Mouse (Mus musculus): Measurements from ENCODE around the gene Med27. TPM values are rescaled to one million over a fixed set of nuclear protein-coding genes. Genes with fewer than 3 reads are reported as not detected.

Med27 gene
- polyA plus RNA-seq, 1 experiment: 44.0 TPM

DNA sequence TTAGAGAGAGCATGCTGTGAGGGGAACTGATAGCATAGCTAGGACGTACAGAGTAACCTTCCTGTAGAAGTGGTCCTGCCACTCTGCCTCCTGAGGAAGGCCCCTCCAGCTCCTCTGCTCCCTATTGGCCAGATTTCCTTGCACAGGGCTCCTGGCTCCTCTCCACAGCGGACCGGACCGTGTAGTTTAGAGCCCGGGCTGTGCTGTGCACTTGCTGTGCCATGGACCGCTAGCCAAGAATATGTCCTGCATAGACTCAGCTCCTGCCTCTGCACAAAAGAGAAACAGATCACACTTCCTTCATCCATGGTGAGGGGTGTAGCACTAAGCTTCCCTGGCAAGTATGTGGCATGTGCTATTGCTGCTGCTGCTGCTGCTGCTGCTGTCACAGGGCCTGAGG, 168.2 kb downstream of the Med27 start:
- Histone ChIP-seq H3K36me3 (ENCODE audit: control insufficient read depth, insufficient read depth) (no peaks in the 10 kb centered on the region), H3K79me2 (ENCODE audit: control insufficient read depth, insufficient read depth) (no peaks in the 10 kb centered on the region), H3K4me2 (ENCODE audit: low read depth) (no peak overlapping the region), H3K27me3 (ENCODE audit: control insufficient read depth, insufficient read depth, insufficient read length) (no peaks in the 10 kb centered on the region), H3K4me3 (no peak overlapping the region), H3ac (ENCODE audit: control insufficient read depth, insufficient read length) (no peak overlapping the region)
- TF ChIP-seq E2F4 (IDR thresholded peaks at IDR 0.05; ENCODE audit: insufficient read depth): no peak
- no peak for TF ChIP-seq REST (IDR thresholded peaks at IDR 0.05; ENCODE audit: insufficient read depth, insufficient read length)
- no peak for TF ChIP-seq POLR2A (IDR thresholded peaks at IDR 0.05; ENCODE audit: insufficient read length, low read depth)
- no peak for TF ChIP-seq SRF (IDR thresholded peaks at IDR 0.05; ENCODE audit: control insufficient read depth, insufficient read length, low read depth)
- TF ChIP-seq USF1 (IDR thresholded peaks at IDR 0.05; ENCODE audit: low read depth): no peak
- TF ChIP-seq MYOG (IDR thresholded peaks at IDR 0.05; ENCODE audit: control insufficient read depth in 1 of 3, insufficient read depth in 1 of 3, insufficient read length in 2 of 3, low read depth in 2 of 3): no peak
- TF ChIP-seq CEBPB (IDR thresholded peaks at IDR 0.05; ENCODE audit: insufficient read depth, poor library complexity, severe bottlenecking): no peak
- TF ChIP-seq POLR2AphosphoS2 (IDR thresholded peaks at IDR 0.05; ENCODE audit: insufficient read length, low read depth): no peak
- TF ChIP-seq TCF12 (IDR thresholded peaks at IDR 0.05; ENCODE audit: insufficient read depth, poor library complexity, severe bottlenecking): no peak
- no peak for TF ChIP-seq MAX (IDR thresholded peaks at IDR 0.05; ENCODE audit: low read depth)
- no peak for TF ChIP-seq MYOD1 (IDR thresholded peaks at IDR 0.05; ENCODE audit: control insufficient read depth in 1 of 3, insufficient read length in 2 of 3, low read depth in 2 of 3)
- TF ChIP-seq TCF3 (IDR thresholded peaks at IDR 0.05; ENCODE audit: insufficient read length, low read depth): no peak

DNA sequence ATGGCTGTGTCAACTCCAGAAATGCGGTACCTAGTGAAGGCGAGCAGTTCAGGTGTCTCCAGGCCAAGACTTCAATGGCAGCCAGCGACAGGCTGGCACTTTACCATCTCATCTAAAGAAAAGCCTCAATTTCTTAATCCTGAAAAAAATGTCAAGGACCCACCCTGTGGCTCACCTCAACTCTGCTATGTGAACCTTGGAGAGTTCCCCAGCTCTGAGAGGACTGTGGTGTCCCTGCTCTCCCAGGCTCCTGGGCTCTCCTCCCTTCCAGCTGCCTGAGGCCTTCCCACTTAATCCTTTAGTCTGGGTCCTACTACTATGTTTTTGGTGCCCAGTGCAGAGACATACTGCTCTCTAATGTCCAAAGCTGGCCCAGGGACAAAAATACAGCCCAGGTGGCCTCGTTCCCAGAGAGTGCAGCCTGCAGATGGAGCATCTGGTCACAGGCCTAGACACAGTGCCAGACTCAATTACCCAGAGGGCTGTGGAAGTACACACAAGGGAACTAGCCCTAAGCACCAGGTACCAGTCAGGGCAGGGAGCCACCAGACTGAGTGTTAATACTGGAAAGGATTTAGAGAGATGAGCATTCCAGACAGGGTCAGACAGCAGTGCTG, 169.3 kb downstream of the Med27 start:
- H3K36me3 ChIP-seq (ENCODE audit: control insufficient read depth, insufficient read depth): no peaks in the 10 kb centered on the region
- no peaks in the 10 kb centered on the region for H3K79me2 ChIP-seq (ENCODE audit: control insufficient read depth, insufficient read depth)
- no peak overlapping the region for H3K4me2 ChIP-seq (ENCODE audit: low read depth)
- H3ac ChIP-seq (ENCODE audit: control insufficient read depth, insufficient read length): no peak overlapping the region
- H3K27me3 ChIP-seq (ENCODE audit: control insufficient read depth, insufficient read depth, insufficient read length): no peaks in the 10 kb centered on the region
- TF ChIP-seq USF1 (IDR thresholded peaks at IDR 0.05; ENCODE audit: low read depth): no peak
- TF ChIP-seq POLR2A (IDR thresholded peaks at IDR 0.05; ENCODE audit: insufficient read length, low read depth): no peak
- no peak for TF ChIP-seq MYOD1 (IDR thresholded peaks at IDR 0.05; ENCODE audit: control insufficient read depth in 1 of 3, insufficient read length in 2 of 3, low read depth in 2 of 3)
- TF ChIP-seq POLR2AphosphoS2 (IDR thresholded peaks at IDR 0.05; ENCODE audit: insufficient read length, low read depth): no peak
- TF ChIP-seq REST (IDR thresholded peaks at IDR 0.05; ENCODE audit: insufficient read depth, insufficient read length): no peak
- TF ChIP-seq CEBPB (IDR thresholded peaks at IDR 0.05; ENCODE audit: insufficient read depth, poor library complexity, severe bottlenecking): no peak
- TF ChIP-seq MYOG (IDR thresholded peaks at IDR 0.05; ENCODE audit: control insufficient read depth in 1 of 3, insufficient read depth in 1 of 3, insufficient read length in 2 of 3, low read depth in 2 of 3): no peak
- no peak for TF ChIP-seq E2F4 (IDR thresholded peaks at IDR 0.05; ENCODE audit: insufficient read depth)
- TF ChIP-seq SRF (IDR thresholded peaks at IDR 0.05; ENCODE audit: control insufficient read depth, insufficient read length, low read depth): no peak
- no peak for TF ChIP-seq MAX (IDR thresholded peaks at IDR 0.05; ENCODE audit: low read depth)
- H3K4me3 ChIP-seq: no peak overlapping the region

DNA sequence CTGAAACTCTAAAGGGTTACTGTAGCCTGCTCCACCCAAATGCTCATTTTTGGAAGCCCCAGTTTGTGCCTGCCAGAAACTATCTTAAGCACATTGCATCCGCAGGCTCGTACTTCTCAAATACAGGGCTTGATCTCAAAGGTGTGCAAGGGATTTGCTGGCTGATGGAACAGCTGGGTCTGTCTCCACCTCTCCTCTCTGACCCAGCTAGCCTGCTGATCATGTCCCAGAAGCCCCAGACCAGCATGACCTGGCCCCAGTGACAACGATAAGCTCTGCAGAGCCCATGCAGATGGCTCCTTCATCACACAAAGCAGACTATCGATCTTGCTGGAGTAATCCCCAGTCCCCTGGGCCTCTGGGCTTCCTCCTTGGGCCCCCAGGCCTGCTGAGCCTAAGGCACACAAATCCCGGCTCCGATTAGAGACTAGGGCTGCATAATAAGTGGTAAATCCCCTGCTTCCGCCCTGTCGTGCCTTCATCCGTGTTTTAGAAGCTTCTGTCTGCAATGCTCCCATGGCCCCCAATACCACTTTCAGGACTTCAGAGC, 170.1 kb downstream of the Med27 start:
- no peaks in the 10 kb centered on the region for H3K27me3 ChIP-seq (ENCODE audit: control insufficient read depth, insufficient read depth, insufficient read length)
- no peaks in the 10 kb centered on the region for H3K79me2 ChIP-seq (ENCODE audit: control insufficient read depth, insufficient read depth)
- H3K4me3 ChIP-seq: no peak overlapping the region
- no peak overlapping the region for H3ac ChIP-seq (ENCODE audit: control insufficient read depth, insufficient read length)
- TF ChIP-seq MYOD1 (IDR thresholded peaks at IDR 0.05; ENCODE audit: control insufficient read depth in 1 of 3, insufficient read length in 2 of 3, low read depth in 2 of 3): no peak
- TF ChIP-seq POLR2A (IDR thresholded peaks at IDR 0.05; ENCODE audit: insufficient read length, low read depth): no peak
- TF ChIP-seq TCF12 (IDR thresholded peaks at IDR 0.05; ENCODE audit: insufficient read depth, poor library complexity, severe bottlenecking): no peak
- TF ChIP-seq POLR2AphosphoS2 (IDR thresholded peaks at IDR 0.05; ENCODE audit: insufficient read length, low read depth): no peak
- no peaks in the 10 kb centered on the region for H3K36me3 ChIP-seq (ENCODE audit: control insufficient read depth, insufficient read depth)
- no peak overlapping the region for H3K4me2 ChIP-seq (ENCODE audit: low read depth)

DNA sequence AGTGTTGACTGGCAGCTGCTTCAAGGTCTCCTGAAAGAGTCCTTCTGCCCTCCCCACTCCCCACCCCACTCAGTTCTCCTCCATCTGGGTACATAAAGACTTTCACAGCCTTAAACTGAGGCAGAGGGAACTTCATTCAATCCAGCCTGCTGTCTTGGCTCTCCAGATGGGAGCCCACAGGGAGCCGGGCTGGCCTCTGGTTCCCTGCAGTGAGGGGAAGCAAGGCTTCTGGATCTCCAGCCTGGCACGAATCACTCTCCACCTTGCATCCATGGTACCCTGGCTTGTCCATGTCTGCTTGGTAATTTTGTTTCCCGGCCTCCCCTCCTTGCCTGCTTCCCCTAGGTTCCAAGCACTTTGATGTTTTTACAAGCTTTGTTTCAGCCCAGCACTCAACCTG, 172.8 kb downstream of the Med27 start:
- Histone ChIP-seq H3K36me3 (ENCODE audit: control insufficient read depth, insufficient read depth) (no peaks in the 10 kb centered on the region), H3K4me2 (ENCODE audit: low read depth) (no peak overlapping the region), H3K79me2 (ENCODE audit: control insufficient read depth, insufficient read depth) (no peaks in the 10 kb centered on the region), H3ac (ENCODE audit: control insufficient read depth, insufficient read length) (no peak overlapping the region), H3K27me3 (ENCODE audit: control insufficient read depth, insufficient read depth, insufficient read length) (no peaks in the 10 kb centered on the region), H3K4me3 (no peak overlapping the region)
- TF ChIP-seq MAX (IDR thresholded peaks at IDR 0.05; ENCODE audit: low read depth) (no peak), MYOG (IDR thresholded peaks at IDR 0.05; ENCODE audit: control insufficient read depth in 1 of 3, insufficient read depth in 1 of 3, insufficient read length in 2 of 3, low read depth in 2 of 3) (no peak), SRF (IDR thresholded peaks at IDR 0.05; ENCODE audit: control insufficient read depth, insufficient read length, low read depth) (no peak), REST (IDR thresholded peaks at IDR 0.05; ENCODE audit: insufficient read depth, insufficient read length) (no peak), POLR2AphosphoS2 (IDR thresholded peaks at IDR 0.05; ENCODE audit: insufficient read length, low read depth) (no peak), CEBPB (IDR thresholded peaks at IDR 0.05; ENCODE audit: insufficient read depth, poor library complexity, severe bottlenecking) (no peak), USF1 (IDR thresholded peaks at IDR 0.05; ENCODE audit: low read depth) (no peak), E2F4 (IDR thresholded peaks at IDR 0.05; ENCODE audit: insufficient read depth) (no peak), MYOD1 (IDR thresholded peaks at IDR 0.05; ENCODE audit: control insufficient read depth in 1 of 3, insufficient read length in 2 of 3, low read depth in 2 of 3) (no peak)

DNA sequence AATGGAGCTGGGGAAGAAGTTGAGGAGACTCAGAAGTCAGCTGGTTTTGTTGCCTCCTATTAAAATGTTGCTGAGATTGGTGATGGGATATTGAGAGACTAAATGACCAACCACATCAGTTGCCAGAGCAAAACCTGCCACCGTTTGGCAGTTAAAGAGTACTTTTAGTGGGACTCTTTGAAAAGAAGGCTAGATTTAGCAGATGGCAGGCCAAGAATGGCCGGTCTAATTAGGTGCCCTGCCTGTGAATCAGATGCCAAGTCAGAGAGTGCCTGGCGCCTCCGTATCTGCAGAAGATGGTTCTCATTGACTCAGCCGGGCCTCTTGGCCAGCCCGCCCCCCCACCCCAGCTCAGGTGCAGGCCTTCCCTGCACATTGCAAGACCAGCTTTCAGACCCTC, 173.6 kb downstream of the Med27 start:
- Histone ChIP-seq H3K4me2 (ENCODE audit: low read depth) (no peak overlapping the region), H3K27me3 (ENCODE audit: control insufficient read depth, insufficient read depth, insufficient read length) (no peaks in the 10 kb centered on the region), H3K36me3 (ENCODE audit: control insufficient read depth, insufficient read depth) (no peaks in the 10 kb centered on the region), H3K79me2 (ENCODE audit: control insufficient read depth, insufficient read depth) (no peaks in the 10 kb centered on the region), H3ac (ENCODE audit: control insufficient read depth, insufficient read length) (no peak overlapping the region), H3K4me3 (no peak overlapping the region)
- TF ChIP-seq MAX (IDR thresholded peaks at IDR 0.05; ENCODE audit: low read depth): no peak
- no peak for TF ChIP-seq POLR2AphosphoS2 (IDR thresholded peaks at IDR 0.05; ENCODE audit: insufficient read length, low read depth)
- no peak for TF ChIP-seq TCF12 (IDR thresholded peaks at IDR 0.05; ENCODE audit: insufficient read depth, poor library complexity, severe bottlenecking)
- no peak for TF ChIP-seq USF1 (IDR thresholded peaks at IDR 0.05; ENCODE audit: low read depth)
- no peak for TF ChIP-seq REST (IDR thresholded peaks at IDR 0.05; ENCODE audit: insufficient read depth, insufficient read length)
- TF ChIP-seq SRF (IDR thresholded peaks at IDR 0.05; ENCODE audit: control insufficient read depth, insufficient read length, low read depth): no peak
- TF ChIP-seq MYOG (IDR thresholded peaks at IDR 0.05; ENCODE audit: control insufficient read depth in 1 of 3, insufficient read depth in 1 of 3, insufficient read length in 2 of 3, low read depth in 2 of 3): no peak
- TF ChIP-seq POLR2A (IDR thresholded peaks at IDR 0.05; ENCODE audit: insufficient read length, low read depth): no peak
- TF ChIP-seq E2F4 (IDR thresholded peaks at IDR 0.05; ENCODE audit: insufficient read depth): no peak
- no peak for TF ChIP-seq CEBPB (IDR thresholded peaks at IDR 0.05; ENCODE audit: insufficient read depth, poor library complexity, severe bottlenecking)
- TF ChIP-seq TCF3 (IDR thresholded peaks at IDR 0.05; ENCODE audit: insufficient read length, low read depth): no peak
- no peak for TF ChIP-seq MYOD1 (IDR thresholded peaks at IDR 0.05; ENCODE audit: control insufficient read depth in 1 of 3, insufficient read length in 2 of 3, low read depth in 2 of 3)

All from myocyte (in vitro differentiated cells).